Mouse (Mus musculus): ENCODE results near the gene Eefsec. TPM values are rescaled to one million over a fixed set of nuclear protein-coding genes. Genes with fewer than 3 reads are reported as not detected.

The Eefsec gene
- polyA plus RNA-seq, 1 experiment: 5.2 TPM

DNA sequence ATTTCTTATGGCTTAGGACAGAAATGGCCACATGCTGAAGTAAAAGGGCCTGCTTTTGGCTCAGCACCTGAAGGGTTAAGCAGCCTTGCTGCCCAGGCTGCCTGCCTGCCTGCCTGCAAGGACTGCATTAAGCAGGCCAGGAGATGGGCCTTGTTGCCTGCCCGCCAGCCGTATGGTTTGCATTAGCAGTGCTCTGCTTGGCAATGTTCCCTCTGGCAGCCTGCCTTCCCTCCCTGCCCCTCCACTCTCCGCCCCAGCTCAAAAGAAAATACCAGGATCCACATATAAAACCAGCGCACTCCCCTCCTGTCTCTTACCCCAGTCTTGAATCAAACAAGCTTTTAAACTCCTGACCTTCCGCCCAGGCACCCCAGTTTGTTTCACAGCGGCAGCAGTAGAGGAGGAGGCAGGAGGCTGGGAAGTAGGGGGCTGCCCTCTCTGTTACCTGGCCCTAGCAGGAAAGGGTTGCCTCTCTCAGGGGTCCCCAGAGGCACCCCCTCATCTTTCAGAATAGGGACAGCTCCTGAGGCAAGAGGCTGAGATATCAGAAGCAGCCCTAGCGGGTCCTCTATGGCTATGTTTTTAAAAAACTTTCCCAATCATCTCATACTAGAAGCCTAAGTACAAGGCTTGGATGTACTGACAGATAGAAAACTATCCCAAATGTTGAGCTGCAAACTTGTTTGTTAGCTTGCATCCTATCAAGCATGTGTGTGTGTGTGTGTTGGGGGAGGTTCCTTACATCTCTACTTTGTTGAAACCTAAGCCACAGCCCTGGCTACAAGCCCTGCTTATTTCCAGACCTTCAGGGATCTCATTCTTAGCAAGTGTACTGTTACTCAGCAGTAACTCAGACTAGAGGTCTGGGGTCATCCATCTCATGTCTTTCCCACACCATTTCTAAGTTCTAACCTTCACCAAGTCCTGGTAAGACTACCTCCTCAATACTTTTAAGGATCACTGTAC lies 102.6 kb downstream of the Eefsec start:
- 73% methylated on average over 7 of the region's 7 CpGs for WGBS
- no peak overlapping the region for H3K27ac ChIP-seq (ENCODE audit: control insufficient read depth, insufficient read depth, low read depth, low read length, poor library complexity)

DNA sequence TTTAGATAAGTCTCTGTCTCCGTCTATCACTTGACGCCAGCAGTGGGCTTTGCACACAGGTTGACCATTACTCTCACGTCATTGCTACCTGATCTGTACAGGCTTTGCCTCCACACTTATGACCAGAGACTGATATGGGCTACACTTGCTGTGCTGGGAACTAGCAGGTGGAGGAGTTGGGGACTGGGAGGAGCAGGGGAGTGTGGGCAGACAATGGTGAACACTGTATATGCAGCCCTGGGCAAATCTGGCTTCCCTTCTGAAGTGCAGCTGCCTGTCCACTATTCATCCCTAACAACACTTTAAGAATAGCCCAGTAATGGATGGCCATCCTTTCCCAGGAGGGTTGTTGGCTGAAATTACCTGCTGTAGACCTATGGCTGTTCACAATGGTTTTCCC lies 103.4 kb downstream of the Eefsec start:
- H3K27ac ChIP-seq (ENCODE audit: control insufficient read depth, insufficient read depth, low read depth, low read length, poor library complexity): no peak overlapping the region
- TF ChIP-seq CTCF (IDR thresholded peaks at IDR 0.05; ENCODE audit: control insufficient read depth, insufficient read depth, low read length) (no peak), POLR2A (IDR thresholded peaks at IDR 0.05; ENCODE audit: borderline replicate concordance, control insufficient read depth, low read depth, low read length) (no peak)
- H3K4me1 ChIP-seq (ENCODE audit: control insufficient read depth, insufficient read depth, low read length): no peaks in the 10 kb centered on the region
- WGBS: 83% methylated on average over 3 of the region's 3 CpGs
- H3K4me3 ChIP-seq (replicated peaks; ENCODE audit: control insufficient read depth, low read depth, low read length): no peak overlapping the region

More for the DNA sequence above, 102.6 kb downstream of the Eefsec start:
- Histone ChIP-seq H3K4me1 (ENCODE audit: control insufficient read depth, insufficient read depth, low read length) (no peaks in the 10 kb centered on the region), H3K4me3 (replicated peaks; ENCODE audit: control insufficient read depth, low read depth, low read length) (no peak overlapping the region)
- no peak for TF ChIP-seq CTCF (IDR thresholded peaks at IDR 0.05; ENCODE audit: control insufficient read depth, insufficient read depth, low read length)
- TF ChIP-seq POLR2A (IDR thresholded peaks at IDR 0.05; ENCODE audit: borderline replicate concordance, control insufficient read depth, low read depth, low read length): no peak

DNA sequence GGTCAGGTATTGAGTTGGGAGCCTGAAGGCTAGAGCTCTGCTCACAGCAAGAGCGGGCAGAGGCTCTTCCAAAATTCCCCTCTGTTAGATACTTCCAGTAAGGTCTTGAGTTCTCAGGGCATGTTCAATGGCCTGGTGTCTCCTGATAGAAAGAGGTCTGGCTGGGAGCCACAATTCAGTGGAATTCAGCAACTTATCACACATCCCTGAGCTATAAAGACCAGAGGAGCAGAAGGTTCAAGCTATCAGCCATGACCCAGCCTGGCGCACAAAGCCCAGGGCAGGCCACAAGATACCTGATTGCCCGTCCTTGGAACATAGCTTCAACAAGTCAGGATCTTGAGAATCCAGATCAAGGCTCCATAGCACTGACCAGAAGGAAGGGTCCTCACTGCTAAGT lies 105.2 kb downstream of the Eefsec start:
- TF ChIP-seq POLR2A (IDR thresholded peaks at IDR 0.05; ENCODE audit: borderline replicate concordance, control insufficient read depth, low read depth, low read length) (no peak), CTCF (IDR thresholded peaks at IDR 0.05; ENCODE audit: control insufficient read depth, insufficient read depth, low read length) (no peak)
- Histone ChIP-seq H3K4me3 (replicated peaks; ENCODE audit: control insufficient read depth, low read depth, low read length) (no peak overlapping the region), H3K27ac (ENCODE audit: control insufficient read depth, insufficient read depth, low read depth, low read length, poor library complexity) (no peak overlapping the region), H3K4me1 (ENCODE audit: control insufficient read depth, insufficient read depth, low read length) (no peaks in the 10 kb centered on the region)
- 58% methylated on average over 3 of the region's 3 CpGs for WGBS

DNA sequence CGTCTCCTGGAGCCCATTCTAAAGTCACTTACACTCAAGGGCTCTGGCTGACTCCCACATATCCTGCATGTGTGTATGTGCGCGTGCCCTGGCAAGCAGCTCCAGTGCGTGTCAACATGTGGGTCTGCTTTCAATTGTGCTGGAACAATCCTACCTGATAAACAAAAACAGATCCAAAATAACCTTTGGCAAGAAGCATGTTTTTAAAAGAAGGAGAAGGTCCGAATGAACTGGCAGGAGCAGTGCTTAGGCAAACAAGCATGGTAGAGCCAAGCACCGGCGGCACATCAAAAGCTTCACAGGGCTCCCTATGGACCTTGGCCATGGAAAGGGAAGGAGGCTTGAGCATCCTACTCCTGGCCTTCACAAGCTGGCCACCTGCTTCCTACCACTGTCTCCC lies 105.6 kb downstream of the Eefsec start:
- WGBS: 85% methylated on average over 7 of the region's 7 CpGs
- TF ChIP-seq CTCF (IDR thresholded peaks at IDR 0.05; ENCODE audit: control insufficient read depth, insufficient read depth, low read length) (no peak), POLR2A (IDR thresholded peaks at IDR 0.05; ENCODE audit: borderline replicate concordance, control insufficient read depth, low read depth, low read length) (no peak)
- H3K27ac ChIP-seq (ENCODE audit: control insufficient read depth, insufficient read depth, low read depth, low read length, poor library complexity): no peak overlapping the region
- H3K4me1 ChIP-seq (ENCODE audit: control insufficient read depth, insufficient read depth, low read length): no peaks in the 10 kb centered on the region
- H3K4me3 ChIP-seq (replicated peaks; ENCODE audit: control insufficient read depth, low read depth, low read length): no peak overlapping the region

DNA sequence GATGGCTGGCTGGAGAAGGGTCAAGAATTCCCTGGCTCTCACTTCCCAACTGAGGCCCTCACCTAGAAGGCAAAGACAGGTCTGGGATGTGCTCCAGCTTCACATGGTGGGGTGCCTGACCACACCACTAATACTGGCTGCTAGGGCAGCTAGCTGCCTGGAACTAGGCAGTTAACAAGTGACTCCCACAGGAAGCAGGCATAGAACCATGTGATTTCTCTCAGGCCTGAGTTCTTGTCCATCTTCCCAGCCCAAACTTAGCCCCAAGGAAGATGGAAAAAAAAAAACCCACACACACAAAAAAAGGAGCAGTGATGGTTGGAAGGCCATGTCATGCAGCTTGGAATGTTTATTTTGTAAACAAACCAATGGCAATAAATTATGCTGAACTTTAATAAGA lies 117.0 kb downstream of the Eefsec start:
- Histone ChIP-seq H3K4me1 (ENCODE audit: control insufficient read depth, insufficient read depth, low read length) (no peaks in the 10 kb centered on the region), H3K4me3 (replicated peaks; ENCODE audit: control insufficient read depth, low read depth, low read length) (no peak overlapping the region), H3K27ac (ENCODE audit: control insufficient read depth, insufficient read depth, low read depth, low read length, poor library complexity) (no peak overlapping the region)
- TF ChIP-seq CTCF (IDR thresholded peaks at IDR 0.05; ENCODE audit: control insufficient read depth, insufficient read depth, low read length) (no peak), POLR2A (IDR thresholded peaks at IDR 0.05; ENCODE audit: borderline replicate concordance, control insufficient read depth, low read depth, low read length) (no peak)

DNA sequence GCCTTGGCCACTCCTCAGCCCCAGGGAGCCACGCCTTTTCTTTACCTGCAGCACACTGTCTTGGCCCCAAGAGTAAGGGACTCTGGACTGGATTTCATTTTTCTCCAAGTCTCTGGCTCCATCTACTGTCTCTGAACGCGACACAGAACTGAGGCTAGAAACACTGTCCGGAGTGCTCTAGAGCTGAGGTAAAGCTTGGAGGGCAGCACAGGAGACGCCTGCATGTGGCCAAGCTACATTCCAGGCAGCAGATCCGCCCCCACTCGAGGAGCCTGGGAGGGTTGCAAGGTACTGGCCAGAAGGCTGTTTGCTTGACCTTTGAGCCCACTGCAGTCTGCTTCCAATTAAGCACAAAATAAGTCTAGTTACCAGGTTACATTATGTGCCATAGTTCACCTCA lies 124.5 kb downstream of the Eefsec start:
- no peaks in the 10 kb centered on the region for H3K4me1 ChIP-seq (ENCODE audit: control insufficient read depth, insufficient read depth, low read length)
- no peak for TF ChIP-seq CTCF (IDR thresholded peaks at IDR 0.05; ENCODE audit: control insufficient read depth, insufficient read depth, low read length)
- TF ChIP-seq POLR2A (IDR thresholded peaks at IDR 0.05; ENCODE audit: borderline replicate concordance, control insufficient read depth, low read depth, low read length): no peak
- no peak overlapping the region for H3K27ac ChIP-seq (ENCODE audit: control insufficient read depth, insufficient read depth, low read depth, low read length, poor library complexity)
- WGBS: 84% methylated on average over 7 of the region's 7 CpGs
- no peak overlapping the region for H3K4me3 ChIP-seq (replicated peaks; ENCODE audit: control insufficient read depth, low read depth, low read length)

DNA sequence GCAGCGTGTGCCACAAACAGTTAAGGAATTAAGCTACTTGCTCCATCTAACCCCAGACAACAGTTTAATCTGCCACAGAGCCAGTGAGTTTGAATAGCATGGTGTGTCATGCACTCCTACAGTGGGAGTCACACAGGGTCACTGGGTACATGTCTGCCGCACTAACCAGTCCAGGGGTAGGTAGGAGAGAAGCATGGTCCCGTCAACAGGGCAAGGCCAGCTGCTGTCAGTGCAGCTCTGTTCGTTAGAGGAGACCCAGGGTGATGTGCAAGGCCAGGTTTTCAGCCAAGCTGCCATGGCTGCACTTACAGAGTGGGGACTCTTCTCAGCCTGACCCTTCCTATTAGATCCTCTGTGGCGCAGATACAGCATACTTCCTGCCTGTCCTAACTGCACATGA lies 125.1 kb downstream of the Eefsec start:
- H3K4me1 ChIP-seq (ENCODE audit: control insufficient read depth, insufficient read depth, low read length): no peaks in the 10 kb centered on the region
- TF ChIP-seq CTCF (IDR thresholded peaks at IDR 0.05; ENCODE audit: control insufficient read depth, insufficient read depth, low read length) (no peak), POLR2A (IDR thresholded peaks at IDR 0.05; ENCODE audit: borderline replicate concordance, control insufficient read depth, low read depth, low read length) (no peak)
- H3K27ac ChIP-seq (ENCODE audit: control insufficient read depth, insufficient read depth, low read depth, low read length, poor library complexity): no peak overlapping the region
- no peak overlapping the region for H3K4me3 ChIP-seq (replicated peaks; ENCODE audit: control insufficient read depth, low read depth, low read length)
- 85% methylated on average over 5 of the region's 5 CpGs for WGBS

DNA sequence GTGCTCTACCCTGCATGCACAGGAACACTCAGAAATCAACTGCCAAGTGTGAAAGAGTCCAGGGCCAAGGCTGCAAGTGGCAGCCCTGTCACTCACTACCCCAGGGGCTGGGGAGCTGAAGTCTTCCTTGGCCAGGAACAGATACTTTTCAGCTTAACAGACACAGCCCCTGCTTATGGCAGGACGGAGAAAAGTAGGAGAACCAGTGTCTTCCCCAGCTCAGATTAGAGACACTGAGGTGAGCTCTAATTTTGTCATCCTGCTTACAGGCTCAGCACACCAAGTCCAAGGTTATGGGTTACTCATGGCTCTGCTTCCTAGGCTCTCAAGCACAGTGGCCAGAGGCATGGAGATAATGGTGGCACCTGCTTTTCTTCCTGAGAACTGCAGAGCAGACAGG lies 126.6 kb downstream of the Eefsec start:
- Histone ChIP-seq H3K4me3 (replicated peaks; ENCODE audit: control insufficient read depth, low read depth, low read length) (no peak overlapping the region), H3K27ac (ENCODE audit: control insufficient read depth, insufficient read depth, low read depth, low read length, poor library complexity) (no peak overlapping the region), H3K4me1 (ENCODE audit: control insufficient read depth, insufficient read depth, low read length) (no peaks in the 10 kb centered on the region)
- TF ChIP-seq POLR2A (IDR thresholded peaks at IDR 0.05; ENCODE audit: borderline replicate concordance, control insufficient read depth, low read depth, low read length): no peak
- TF ChIP-seq CTCF (IDR thresholded peaks at IDR 0.05; ENCODE audit: control insufficient read depth, insufficient read depth, low read length): no peak
- 79% methylated on average over 1 of the region's 1 CpGs for WGBS

Data from bone marrow, adult 2 months (tissue).